Mouse (Mus musculus): ENCODE data around the gene Sec14l1. TPM values are rescaled to one million over a fixed set of nuclear protein-coding genes. Genes with fewer than 3 reads are reported as not detected.

Gene Sec14l1
- total RNA-seq, 2 experiments from 2014 or later = 172 to 175 TPM

GRCm38 (mm10) chr11:117141376-117142001, 26.5 kb downstream of the Sec14l1 start:
- intact Hi-C loops (cut with DNase I) = no loop called here
- DNase-seq (ENCODE audit: low spot score in 2 of 2) = no peak

- no peak for DNase-seq (ENCODE audit: low spot score in 2 of 2)
- intact Hi-C loops (cut with DNase I) = no loop called here
Observed at GRCm38 (mm10) chr11:117142507-117142906, 27.5 kb downstream of the Sec14l1 start.

- intact Hi-C loops (cut with DNase I) = no loop called here
Observed at GRCm38 (mm10) chr11:117145451-117146117, 30.6 kb downstream of the Sec14l1 start.

GRCm38 (mm10) chr11:117146118-117146506, 31.1 kb downstream of the Sec14l1 start:
- intact Hi-C loops (cut with DNase I) = no loop called here
- no peak for DNase-seq (ENCODE audit: low spot score in 2 of 2)

More at GRCm38 (mm10) chr11:117145451-117146117, 30.6 kb downstream of the Sec14l1 start:
- no peak for DNase-seq (ENCODE audit: low spot score in 2 of 2)

- intact Hi-C loops (cut with DNase I) = no loop called here
- DNase-seq (ENCODE audit: low spot score in 2 of 2) = no peak
Observed at GRCm38 (mm10) chr11:117146776-117147536, 32.0 kb downstream of the Sec14l1 start.

- no peak for DNase-seq (ENCODE audit: low spot score in 2 of 2)
- intact Hi-C loops (cut with DNase I) = no loop called here
Observed at GRCm38 (mm10) chr11:117148893-117149685, 34.1 kb downstream of the Sec14l1 start.

- intact Hi-C loops (cut with DNase I) = no loop called here
- DNase-seq (ENCODE audit: low spot score in 2 of 2) = no peak
Observed at GRCm38 (mm10) chr11:117150467-117150966, 35.5 kb downstream of the Sec14l1 start.

GRCm38 (mm10) chr11:117151461-117151860, 36.5 kb downstream of the Sec14l1 start:
- no peak for DNase-seq (ENCODE audit: low spot score in 2 of 2)
- intact Hi-C loops (cut with DNase I) = no loop called here

GRCm38 (mm10) chr11:117152541-117152940, 37.6 kb downstream of the Sec14l1 start:
- intact Hi-C loops (cut with DNase I) = no loop called here

GRCm38 (mm10) chr11:117153553-117153952, 38.6 kb downstream of the Sec14l1 start:
- no peak for DNase-seq (ENCODE audit: low spot score in 2 of 2)
- intact Hi-C loops (cut with DNase I) = no loop called here

More at GRCm38 (mm10) chr11:117152541-117152940, 37.6 kb downstream of the Sec14l1 start:
- DNase-seq (ENCODE audit: low spot score in 2 of 2) = no peak

GRCm38 (mm10) chr11:117154088-117154815, 39.3 kb downstream of the Sec14l1 start:
- intact Hi-C loops (cut with DNase I) = no loop called here
- no peak for DNase-seq (ENCODE audit: low spot score in 2 of 2)

- DNase-seq (ENCODE audit: low spot score in 2 of 2) = no peak
- intact Hi-C loops (cut with DNase I) = no loop called here
Observed at GRCm38 (mm10) chr11:117156725-117157124, 41.8 kb downstream of the Sec14l1 start.

- intact Hi-C loops (cut with DNase I) = no loop called here
- DNase-seq (ENCODE audit: low spot score in 2 of 2) = no peak
Observed at GRCm38 (mm10) chr11:117158343-117158742, 43.4 kb downstream of the Sec14l1 start.

- intact Hi-C loops (cut with DNase I) = no loop called here
- no peak for DNase-seq (ENCODE audit: low spot score in 2 of 2)
Observed at GRCm38 (mm10) chr11:117159257-117159945, 44.4 kb downstream of the Sec14l1 start.

GRCm38 (mm10) chr11:117159946-117160307, 45.0 kb downstream of the Sec14l1 start:
- DNase-seq (ENCODE audit: low spot score in 2 of 2) = no peak
- intact Hi-C loops (cut with DNase I) = no loop called here

GRCm38 (mm10) chr11:117160791-117161190, 45.8 kb downstream of the Sec14l1 start:
- DNase-seq (ENCODE audit: low spot score in 2 of 2) = no peak
- intact Hi-C loops (cut with DNase I) = no loop called here

GRCm38 (mm10) chr11:117161574-117161973, 46.6 kb downstream of the Sec14l1 start:
- DNase-seq (ENCODE audit: low spot score in 2 of 2) = no peak
- intact Hi-C loops (cut with DNase I) = no loop called here

- DNase-seq (ENCODE audit: low spot score in 2 of 2) = no peak
- intact Hi-C loops (cut with DNase I) = no loop called here
Observed at GRCm38 (mm10) chr11:117163098-117163497, 48.1 kb downstream of the Sec14l1 start.

All from left cerebral cortex, postnatal 14 days (tissue).